Mouse (Mus musculus) heart, embryonic 11.5 days (tissue): ENCODE results near the gene Man2b2. TPM values are rescaled to one million over a fixed set of nuclear protein-coding genes. Genes with fewer than 3 reads are reported as not detected.

ENCODE experiments used
- ATAC-seq: fragments of 200-750 bp; cut with Nextera tagmentation; replicated peaks from 2 replicates; pipeline ENCODE4 v1.8.0; 2017; ENCODE audit warnings: moderate library complexity; ENCODE audit not compliant: insufficient number of reproducible peaks, low FRiP score, low TSS enrichment
- H3K27ac ChIP-seq: fragments of 300-500 bp; sonication (generic); 2 replicates; pipeline ENCODE4 v1.5.1; 2014; ENCODE audit warnings: mild to moderate bottlenecking, low read depth, low read length
- H3K27me3 ChIP-seq: fragments of 300-500 bp; sonication (generic); 2 replicates; pipeline ENCODE4 v1.6.1; 2014; ENCODE audit warnings: mild to moderate bottlenecking, low read length, mixed read lengths; ENCODE audit not compliant: control insufficient read depth, insufficient read depth
- H3K36me3 ChIP-seq: fragments of 300-500 bp; sonication (generic); 2 replicates; pipeline ENCODE4 v1.6.1; 2014; ENCODE audit warnings: mild to moderate bottlenecking, low read length, moderate library complexity, mixed read lengths; ENCODE audit not compliant: control insufficient read depth, insufficient read depth
- H3K4me1 ChIP-seq: fragments of 300-500 bp; sonication (generic); 2 replicates; pipeline ENCODE4 v1.6.1; 2014; ENCODE audit warnings: low read length; ENCODE audit not compliant: control insufficient read depth, insufficient read depth
- H3K4me2 ChIP-seq: fragments of 300-500 bp; sonication (generic); 2 replicates; pipeline ENCODE4 v1.6.1; 2014; ENCODE audit warnings: mild to moderate bottlenecking, moderate library complexity
- H3K4me3 ChIP-seq: fragments of 300-500 bp; sonication (generic); 2 replicates; pipeline ENCODE4 v1.5.1; 2014; ENCODE audit warnings: low read depth, low read length
- H3K9ac ChIP-seq: fragments of 300-500 bp; sonication (generic); 2 replicates; pipeline ENCODE4 v1.6.1; 2014; ENCODE audit warnings: mild to moderate bottlenecking, low read depth, low read length, moderate library complexity
- H3K9me3 ChIP-seq: fragments of 300-500 bp; sonication (generic); replicated peaks from 2 replicates; pipeline ENCODE4 v1.6.1; 2016; ENCODE audit warnings: low read length; ENCODE audit not compliant: control insufficient read depth
- WGBS: fragments of 180-500 bp; shearing (Covaris S2); extraction: QIAGEN DNeasy Blood & Tissue Kit; methylation state at CpG from one replicate; pipeline ENCODE4 v1.1.7; 2014; ENCODE audit not compliant: insufficient replicate concordance; 5-methylcytosine and 5-hydroxymethylcytosine counted together
- polyA plus RNA-seq: library from polyadenylated mRNA; unstranded; fragments of >200 nt; fragmentation: Nextera tagmentation; extraction: Ambion mirVana; gene quantifications from 2 replicates; pipeline ENCODE4 v1.2.1, GENCODE M21; 2014

Gene Man2b2
- polyA plus RNA-seq, 1 experiment from 2014 or later = 12.9 TPM

DNA sequence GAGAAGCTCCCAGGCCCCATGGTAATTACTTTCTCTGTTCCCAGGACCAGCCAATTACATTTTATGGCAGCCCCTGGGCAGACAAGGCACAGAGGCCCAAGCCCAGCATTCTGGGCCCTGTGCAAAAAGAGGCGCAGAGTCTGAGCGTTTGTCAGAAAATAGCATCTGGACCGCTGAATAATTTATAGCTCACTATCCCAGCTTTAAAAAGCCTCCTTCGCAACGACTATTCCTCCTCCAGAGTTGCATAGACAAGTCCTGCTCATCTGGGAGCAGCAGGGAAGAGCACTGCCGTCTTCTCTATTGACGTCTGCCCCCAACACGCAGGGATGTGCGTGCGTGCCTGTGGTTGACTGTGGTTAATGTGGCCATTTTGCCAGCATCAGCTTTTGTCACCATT is 14.0 kb upstream of the Man2b2 start:
- no peaks in the 10 kb centered on the region for H3K36me3 ChIP-seq
- no peak overlapping the region for H3K4me2 ChIP-seq
- 86% methylated on average over 10 of the region's 10 CpGs for WGBS
- H3K27ac ChIP-seq = no peak overlapping the region
- no peaks in the 10 kb centered on the region for H3K9me3 ChIP-seq
- no peak overlapping the region for H3K4me3 ChIP-seq
- no peak for ATAC-seq
- no peak overlapping the region for H3K9ac ChIP-seq
- no peaks in the 10 kb centered on the region for H3K4me1 ChIP-seq
- no peaks in the 10 kb centered on the region for H3K27me3 ChIP-seq

DNA sequence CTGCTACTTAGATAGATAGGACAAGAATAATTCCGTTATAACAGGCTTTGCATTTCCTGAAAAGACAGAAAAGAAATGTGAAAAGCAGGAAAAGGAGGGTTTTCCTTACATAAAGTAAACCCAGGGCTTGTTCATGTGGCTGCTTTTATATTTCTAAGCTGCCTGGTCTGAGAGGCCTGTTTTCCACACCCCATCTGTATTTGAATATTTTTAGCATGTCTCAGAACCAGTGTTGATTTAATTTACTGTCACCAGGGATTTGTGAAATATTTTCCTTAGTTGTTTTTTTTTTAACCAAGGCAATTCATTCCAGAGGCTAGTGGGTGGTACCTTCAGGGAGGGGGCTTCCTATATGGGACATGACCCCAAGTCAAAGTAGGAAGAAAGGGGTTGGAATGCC is 11.2 kb upstream of the Man2b2 start:
- 56% methylated on average over 1 of the region's 1 CpGs for WGBS
- H3K36me3 ChIP-seq = no peaks in the 10 kb centered on the region
- H3K9me3 ChIP-seq = no peaks in the 10 kb centered on the region
- no peak overlapping the region for H3K4me2 ChIP-seq
- no peaks in the 10 kb centered on the region for H3K27me3 ChIP-seq
- H3K4me1 ChIP-seq = no peaks in the 10 kb centered on the region
- no peak overlapping the region for H3K4me3 ChIP-seq
- no peak overlapping the region for H3K27ac ChIP-seq
- no peak for ATAC-seq
- no peak overlapping the region for H3K9ac ChIP-seq

DNA sequence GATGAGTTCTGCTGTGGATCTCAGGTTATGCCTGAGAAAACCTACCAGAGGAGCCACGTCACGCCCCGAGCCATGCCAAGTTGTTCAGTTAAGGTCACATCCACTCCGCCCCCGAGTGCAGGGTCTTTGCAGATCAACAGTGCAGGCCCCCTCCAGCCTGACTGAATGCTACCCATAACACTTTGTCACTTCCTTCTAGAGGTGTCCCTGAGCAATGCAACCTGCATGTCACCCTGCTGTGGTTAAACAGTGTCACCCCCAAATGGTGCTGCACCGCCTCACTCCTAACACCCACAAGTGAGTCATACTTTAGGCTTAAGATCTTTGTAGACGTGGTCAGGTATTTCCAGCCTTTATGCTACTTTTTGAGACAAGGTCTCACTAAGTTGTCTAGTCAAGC is 9.6 kb upstream of the Man2b2 start:
- no peak overlapping the region for H3K4me3 ChIP-seq
- no peaks in the 10 kb centered on the region for H3K4me1 ChIP-seq
- H3K4me2 ChIP-seq = no peak overlapping the region
- H3K9ac ChIP-seq = no peak overlapping the region
- H3K27me3 ChIP-seq = 0 out of 2 replicates have a peak, but pooled peaks cover 2% of the 10 kb centered on the region
- no peaks in the 10 kb centered on the region for H3K36me3 ChIP-seq
- 73% methylated on average over 7 of the region's 7 CpGs for WGBS
- no peak for ATAC-seq
- no peaks in the 10 kb centered on the region for H3K9me3 ChIP-seq
- H3K27ac ChIP-seq = no peak overlapping the region

DNA sequence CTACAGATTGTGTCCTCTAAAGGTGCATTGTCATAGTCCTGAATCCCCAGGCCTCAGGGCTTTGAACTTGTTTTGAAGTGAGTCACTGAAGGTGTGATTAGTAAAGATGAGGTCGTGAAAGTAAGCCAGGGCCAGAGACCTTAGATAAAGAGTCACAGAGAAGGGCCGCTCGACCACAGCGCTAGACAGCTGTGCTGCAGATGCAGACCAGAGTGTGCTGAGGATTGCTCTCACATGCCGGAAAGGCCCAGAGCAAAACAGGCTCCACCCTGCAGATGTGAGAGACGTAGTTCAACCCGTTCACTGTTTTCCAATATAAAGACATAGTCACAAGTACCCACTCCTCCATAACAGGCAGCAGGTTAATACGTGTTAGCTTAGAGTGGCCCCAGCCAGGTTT is 9.1 kb upstream of the Man2b2 start:
- Histone ChIP-seq H3K4me2 (no peak overlapping the region), H3K9ac (no peak overlapping the region), H3K27ac (no peak overlapping the region), H3K27me3 (0 out of 2 replicates have a peak, but pooled peaks cover 2% of the 10 kb centered on the region), H3K4me3 (no peak overlapping the region), H3K36me3 (no peaks in the 10 kb centered on the region), H3K9me3 (no peaks in the 10 kb centered on the region), H3K4me1 (no peaks in the 10 kb centered on the region)
- WGBS = 54% methylated on average over 8 of the region's 8 CpGs
- ATAC-seq = no peak

DNA sequence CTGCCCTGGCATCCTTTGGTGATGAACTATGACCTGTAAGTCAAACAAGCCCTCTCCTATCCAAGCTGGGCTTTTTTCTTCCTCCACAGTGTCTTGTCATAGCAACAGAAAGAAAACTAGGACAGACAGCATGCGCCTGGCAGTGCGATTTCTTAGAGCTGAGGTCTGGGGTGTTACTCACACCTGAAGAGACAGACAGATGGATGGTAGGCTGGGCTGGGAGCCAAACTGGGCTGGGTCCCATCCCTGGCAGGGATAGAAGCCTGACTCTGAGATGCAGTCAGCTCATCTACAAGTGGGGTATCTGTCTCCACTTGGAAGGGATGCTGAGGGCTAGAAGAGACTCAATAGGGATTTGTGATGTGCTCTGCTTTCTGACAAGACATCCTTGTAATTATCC is 8.6 kb upstream of the Man2b2 start:
- Histone ChIP-seq H3K4me3 (no peak overlapping the region), H3K4me1 (no peaks in the 10 kb centered on the region), H3K27me3 (0 out of 2 replicates have a peak, but pooled peaks cover 2% of the 10 kb centered on the region), H3K36me3 (no peaks in the 10 kb centered on the region), H3K9me3 (no peaks in the 10 kb centered on the region), H3K4me2 (no peak overlapping the region), H3K9ac (no peak overlapping the region), H3K27ac (no peak overlapping the region)
- WGBS = 78% methylated on average over 2 of the region's 2 CpGs
- ATAC-seq = no peak

DNA sequence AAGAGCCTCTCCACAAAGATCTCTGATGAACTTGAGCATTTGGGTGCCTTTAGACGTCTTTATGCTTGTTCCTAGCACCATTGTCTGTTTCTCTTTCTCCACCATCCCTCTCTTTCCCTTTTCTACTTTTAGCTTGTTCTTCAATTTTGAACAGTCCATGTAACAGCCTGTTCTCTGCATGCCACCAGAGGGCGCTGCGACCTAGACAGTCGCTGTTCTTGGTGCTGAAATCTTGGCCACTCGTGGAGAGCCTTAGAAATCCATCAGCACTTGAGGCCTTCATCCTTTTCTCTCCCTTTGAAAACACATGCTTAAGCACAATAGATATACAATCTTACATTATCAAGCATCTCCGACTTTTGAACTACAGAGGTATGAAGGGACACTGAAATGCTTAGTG is 5.5 kb upstream of the Man2b2 start:
- H3K4me2 ChIP-seq = no peak overlapping the region
- WGBS = 2% methylated on average over 6 of the region's 6 CpGs
- H3K27me3 ChIP-seq = peaks cover 4% of the 10 kb centered on the region; the same call in 1 of the 2 replicates
- no peak overlapping the region for H3K27ac ChIP-seq
- H3K36me3 ChIP-seq = no peaks in the 10 kb centered on the region
- H3K9ac ChIP-seq = no peak overlapping the region
- no peaks in the 10 kb centered on the region for H3K9me3 ChIP-seq
- ATAC-seq = no peak
- 0 out of 2 replicates have a peak, but pooled peaks cover under 1% of the 10 kb centered on the region for H3K4me1 ChIP-seq
- no peak overlapping the region for H3K4me3 ChIP-seq

DNA sequence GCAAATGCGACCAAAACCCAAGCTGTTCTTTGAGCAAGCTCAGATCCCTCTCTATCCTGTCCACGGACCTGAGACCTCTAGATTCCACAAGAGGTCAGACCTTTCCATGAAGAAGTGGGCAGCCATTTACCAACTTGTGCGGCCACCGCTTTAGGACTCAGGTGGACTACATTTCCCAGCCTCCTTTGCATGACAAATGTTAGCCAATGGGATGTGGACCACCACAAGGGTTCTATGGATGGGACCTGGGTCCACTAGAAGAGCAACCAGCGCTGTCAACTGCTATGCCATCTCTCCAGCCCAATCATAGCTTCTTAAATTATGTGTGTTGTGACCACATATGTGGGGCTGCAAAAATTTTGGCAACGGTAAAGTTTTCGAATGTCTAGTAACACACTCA is 819 bp upstream of the Man2b2 start:
- Histone ChIP-seq H3K4me3 (no peak overlapping the region), H3K4me2 (no peak overlapping the region), H3K9me3 (no peaks in the 10 kb centered on the region), H3K4me1 (0 out of 2 replicates have a peak, but pooled peaks cover 5% of the 10 kb centered on the region), H3K27ac (no peak overlapping the region), H3K27me3 (peaks cover 2% of the 10 kb centered on the region; the same call in 1 of the 2 replicates), H3K9ac (no peak overlapping the region), H3K36me3 (no peaks in the 10 kb centered on the region)
- no peak for ATAC-seq
- 47% methylated on average over 7 of the region's 7 CpGs for WGBS

DNA sequence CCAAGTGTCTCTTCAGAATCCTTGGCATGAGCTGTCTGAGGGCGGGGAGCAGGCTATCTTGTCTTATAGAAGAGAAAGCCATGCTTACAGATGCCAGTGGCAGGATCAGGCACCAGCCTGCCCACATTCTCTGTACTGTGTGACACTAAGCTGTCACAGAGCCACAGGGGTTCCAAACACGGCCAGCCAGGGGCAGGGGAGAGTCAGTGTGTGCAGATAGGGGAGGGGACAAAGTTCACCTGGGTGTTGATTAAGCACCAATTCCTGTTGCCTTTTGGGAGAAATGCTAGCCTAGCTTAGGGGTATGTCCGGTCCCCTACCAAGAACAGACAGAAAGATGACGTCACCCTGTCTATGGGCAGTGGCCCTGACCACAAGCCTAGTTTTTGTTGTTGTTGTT is 1.4 kb downstream of the Man2b2 start:
- no peaks in the 10 kb centered on the region for H3K9me3 ChIP-seq
- no peak overlapping the region for H3K4me3 ChIP-seq
- WGBS = 77% methylated on average over 4 of the region's 4 CpGs
- H3K27ac ChIP-seq = no peak overlapping the region
- H3K27me3 ChIP-seq = peaks cover 2% of the 10 kb centered on the region; the same call in 1 of the 2 replicates
- H3K9ac ChIP-seq = no peak overlapping the region
- H3K36me3 ChIP-seq = no peaks in the 10 kb centered on the region
- ATAC-seq = no peak
- H3K4me1 ChIP-seq = 0 out of 2 replicates have a peak, but pooled peaks cover 5% of the 10 kb centered on the region
- no peak overlapping the region for H3K4me2 ChIP-seq

DNA sequence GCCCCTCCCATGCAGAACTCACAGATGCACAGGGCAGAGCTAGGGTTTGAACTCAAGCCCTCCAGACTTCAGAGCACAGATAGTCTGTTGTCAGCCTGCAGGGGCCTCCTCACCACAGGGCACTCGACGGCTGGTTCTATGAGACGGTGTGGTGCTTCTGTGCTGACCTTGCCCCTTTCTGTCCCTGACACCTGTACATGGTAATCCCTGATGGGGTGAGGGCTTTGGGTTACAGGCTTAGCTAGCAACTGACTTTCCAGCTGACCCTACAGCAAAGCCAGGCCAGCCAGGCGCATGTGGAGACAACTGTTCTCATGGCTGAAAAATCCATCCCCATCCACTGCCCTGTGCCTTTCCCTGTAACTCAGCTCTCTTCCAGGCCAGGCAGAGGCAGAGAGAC is 7.5 kb downstream of the Man2b2 start:
- Histone ChIP-seq H3K9me3 (no peaks in the 10 kb centered on the region), H3K4me2 (no peak overlapping the region), H3K36me3 (peaks cover 5% of the 10 kb centered on the region; the same call in 1 of the 2 replicates), H3K4me1 (no peaks in the 10 kb centered on the region), H3K27ac (no peak overlapping the region), H3K9ac (no peak overlapping the region), H3K4me3 (no peak overlapping the region), H3K27me3 (no peaks in the 10 kb centered on the region)
- 85% methylated on average over 4 of the region's 4 CpGs for WGBS
- no peak for ATAC-seq
